Mouse (Mus musculus) liver, embryonic 14.5 days (tissue): ENCODE results near the gene Cdk19.

Source experiments
- CTCF ChIP-seq: IDR thresholded peaks from 2 replicates; pipeline ENCODE4 v1.5.1; 2016; ENCODE audit warnings: antibody characterized with exemption, low read depth, control low read depth
- EP300 ChIP-seq: IDR thresholded peaks from 2 replicates; pipeline ENCODE4 v1.6.1; 2016; ENCODE audit warnings: antibody characterized with exemption, low read depth

DNA sequence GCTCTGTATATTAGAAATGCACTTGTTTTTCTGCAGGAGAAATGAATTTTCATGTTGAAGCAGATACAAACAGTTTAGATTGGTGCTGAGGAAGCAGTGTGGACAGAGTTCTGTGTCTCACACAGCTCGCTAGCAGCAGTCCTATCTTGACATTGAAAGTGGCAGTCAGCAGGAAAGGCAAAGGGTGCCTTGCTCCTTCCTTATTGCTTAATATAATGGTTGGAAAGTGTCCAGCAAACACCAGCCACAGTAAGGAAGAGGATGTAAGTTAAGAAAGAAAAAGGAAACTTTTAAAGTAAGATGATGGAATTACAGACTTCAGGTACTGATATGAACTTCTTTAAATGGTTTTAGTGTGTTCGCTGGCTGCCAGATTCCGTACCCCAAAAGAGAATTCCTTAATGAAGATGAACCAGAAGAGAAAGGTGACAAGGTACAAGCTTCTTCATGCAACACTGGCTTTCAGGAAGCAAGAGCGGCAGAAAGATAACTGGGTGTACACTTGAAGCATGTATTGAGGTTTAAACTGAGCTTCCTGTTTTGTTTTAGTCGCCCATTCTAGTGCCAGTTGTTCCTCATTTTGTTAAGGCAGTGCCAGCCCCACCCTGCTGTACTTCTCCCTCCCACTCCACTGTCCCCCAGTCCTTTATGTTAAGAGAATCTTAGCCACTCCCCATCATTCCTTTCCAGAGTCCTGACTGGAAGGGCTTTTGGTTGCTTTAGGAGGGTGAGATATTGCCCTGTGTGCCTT lies 137.3 kb downstream of the Cdk19 start:
- TF ChIP-seq CTCF: no peak
- no peak for TF ChIP-seq EP300
